ENCODE assay signal across 18 mouse cellular contexts in genomic region chrX:52277599-52277998, GRCm38 (mm10).
"Had no signal": no experiment of that assay in that cellular context is flagged by ENCODE, and none has a peak within 500 bp of the region (broad histone marks: within the 10 kb centered on the region; RNA-seq: fewer than 3 reads in every experiment).

No protein-coding gene starts in this region.

- H3K36me3 ChIP-seq: liver, embryonic 13.5 days; midbrain, embryonic 12.5 days; midbrain, embryonic 15.5 days; neural tube, embryonic 13.5 days had no signal

- H3K4me1 ChIP-seq: liver, embryonic 13.5 days; midbrain, embryonic 12.5 days; midbrain, embryonic 15.5 days had no signal

- H3K27me3 ChIP-seq: liver, embryonic 13.5 days; midbrain, embryonic 12.5 days; midbrain, embryonic 15.5 days; neural tube, embryonic 13.5 days had no signal

- H3K27ac ChIP-seq: kidney, postnatal 0 days; left cerebral cortex, adult 2 months; liver, embryonic 13.5 days; midbrain, embryonic 12.5 days; midbrain, embryonic 15.5 days; neural tube, embryonic 13.5 days; stomach, postnatal 0 days had no signal

- H3K4me3 ChIP-seq: left cerebral cortex, adult 2 months; liver, embryonic 13.5 days; midbrain, embryonic 12.5 days; midbrain, embryonic 15.5 days; neural tube, embryonic 13.5 days had no signal

- ATAC-seq: midbrain, embryonic 15.5 days had no signal

- H3K4me2 ChIP-seq: liver, embryonic 13.5 days; midbrain, embryonic 12.5 days; midbrain, embryonic 15.5 days; neural tube, embryonic 13.5 days had no signal

- DNase-seq: kidney, adult 18-20 months; kidney, adult 9 months; kidney, postnatal 25 days; layer of hippocampus, postnatal 36 days; liver, embryonic 13.5 days; lung, adult 2 months; lung, postnatal 14 days; lung, postnatal 4 days; right cerebral cortex, adult 18-20 months; right cerebral cortex, postnatal 14 days; right cerebral cortex, postnatal 4 days; thymus, postnatal 25 days had no signal

- H3K9me3 ChIP-seq: liver, embryonic 13.5 days; midbrain, embryonic 12.5 days; midbrain, embryonic 15.5 days; neural tube, embryonic 13.5 days had no signal

- H3K9ac ChIP-seq: liver, embryonic 13.5 days; midbrain, embryonic 12.5 days; midbrain, embryonic 15.5 days; neural tube, embryonic 13.5 days had no signal
